Mouse (Mus musculus) hindbrain, embryonic 16.5 days (tissue): Measurements from ENCODE around the gene Pde7b. TPM values are rescaled to one million over a fixed set of nuclear protein-coding genes. Genes with fewer than 3 reads are reported as not detected.
"Not testable (repeated sequence)": the region's sequence is repeated elsewhere in the genome, so short reads cannot be mapped to it uniquely, and the experiment has no call there.

Experiments used
- ATAC-seq: fragments of 200-750 bp; cut with Nextera tagmentation; 2 replicates; pipeline ENCODE4 v1.8.0; 2017; ENCODE audit warnings: moderate TSS enrichment, moderate library complexity
- H3K27ac ChIP-seq: fragments of 300-500 bp; sonication (generic); 2 replicates; pipeline ENCODE4 v1.5.1; 2014; ENCODE audit warnings: low read depth, mild to moderate bottlenecking, control low read depth, low read length, moderate library complexity
- H3K27me3 ChIP-seq: fragments of 300-500 bp; sonication (generic); replicated peaks from 2 replicates; pipeline ENCODE4 v1.6.1; 2014; ENCODE audit warnings: low read length; ENCODE audit not compliant: control insufficient read depth, insufficient read depth
- H3K36me3 ChIP-seq: fragments of 300-500 bp; sonication (generic); 2 replicates; pipeline ENCODE4 v1.6.1; 2014; ENCODE audit warnings: mild to moderate bottlenecking, low read length, moderate library complexity, mixed read lengths; ENCODE audit not compliant: control insufficient read depth, insufficient read depth
- H3K4me1 ChIP-seq: fragments of 300-500 bp; sonication (generic); 2 replicates; pipeline ENCODE4 v1.6.1; 2014; ENCODE audit warnings: low read depth, low read length; ENCODE audit not compliant: control insufficient read depth, insufficient read depth
- H3K4me2 ChIP-seq: fragments of 300-500 bp; sonication (generic); 2 replicates; pipeline ENCODE4 v1.6.1; 2014; ENCODE audit warnings: mild to moderate bottlenecking, low read length, control low read depth, moderate library complexity
- H3K4me3 ChIP-seq: fragments of 300-500 bp; sonication (generic); 2 replicates; pipeline ENCODE4 v1.5.1; 2014; ENCODE audit warnings: mild to moderate bottlenecking, low read length, control low read depth, moderate library complexity
- H3K9ac ChIP-seq: fragments of 300-500 bp; sonication (generic); 2 replicates; pipeline ENCODE4 v1.6.1; 2014; ENCODE audit warnings: low read depth, mild to moderate bottlenecking, control low read depth, low read length, moderate library complexity
- H3K9me3 ChIP-seq: fragments of 300-500 bp; sonication (generic); 2 replicates; pipeline ENCODE4 v1.6.1; 2014; ENCODE audit warnings: mild to moderate bottlenecking, low read length, moderate library complexity; ENCODE audit not compliant: control insufficient read depth
- WGBS: fragments of 180-500 bp; shearing (Covaris S2); extraction: QIAGEN DNeasy Blood & Tissue Kit; methylation state at CpG from one replicate; pipeline ENCODE4 v1.1.7; 2014; 5-methylcytosine and 5-hydroxymethylcytosine counted together
- polyA plus RNA-seq: library from polyadenylated mRNA; unstranded; fragments of >200 nt; fragmentation: Nextera tagmentation; extraction: Ambion mirVana; gene quantifications from 2 replicates; pipeline ENCODE4 v1.2.1, GENCODE M21; 2015

Pde7b gene
- polyA plus RNA-seq, 1 experiment from 2014 or later = 2.8 TPM

DNA sequence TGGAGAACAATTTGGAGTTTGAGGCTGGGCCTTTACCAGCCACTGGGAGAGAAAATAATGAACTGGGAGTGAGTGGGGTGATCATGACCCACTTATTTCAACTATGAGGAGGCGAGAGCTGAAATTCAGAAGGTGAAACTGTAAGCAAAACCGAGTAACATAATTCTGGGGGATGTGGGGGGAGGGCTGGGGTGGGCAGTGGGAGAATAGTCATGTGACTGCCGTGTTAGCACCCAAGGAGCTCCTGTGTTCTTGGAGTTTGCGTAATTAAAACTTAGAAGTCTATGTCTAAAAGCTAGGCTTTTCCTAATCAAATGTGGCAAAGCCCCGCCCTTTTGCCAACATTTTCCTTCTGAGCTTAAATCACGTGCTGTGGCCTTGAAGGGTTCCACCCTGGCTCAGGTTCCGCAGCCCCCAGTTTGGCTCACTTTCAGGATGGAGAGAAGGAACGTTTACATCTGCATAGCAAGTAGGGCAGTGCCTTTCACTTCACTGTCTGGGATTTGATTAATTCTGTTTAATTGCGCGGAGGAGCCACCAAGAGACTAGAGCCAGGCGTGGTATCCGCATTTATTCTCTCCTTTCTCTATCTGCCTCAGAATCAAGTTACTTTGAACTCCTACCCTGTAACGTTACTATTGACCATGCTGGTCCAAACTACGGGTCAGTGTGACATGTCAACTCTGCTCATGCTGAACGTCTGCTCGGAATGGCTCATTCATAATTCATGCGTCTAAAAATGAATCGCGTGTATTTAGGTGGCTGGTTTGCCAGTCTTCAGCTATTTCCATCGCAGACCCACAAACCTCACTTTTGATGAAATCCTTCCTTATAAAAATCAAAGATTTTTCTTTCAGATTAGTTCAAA lies 196.1 kb downstream of the Pde7b start:
- Histone ChIP-seq H3K9ac (no peak overlapping the region), H3K27ac (peak overlapping the region; percentile 44), H3K4me1 (peaks cover 7% of the 10 kb centered on the region), H3K36me3 (no peaks in the 10 kb centered on the region), H3K27me3 (no peaks in the 10 kb centered on the region), H3K9me3 (no peaks in the 10 kb centered on the region), H3K4me2 (peak overlapping the region; percentile 49), H3K4me3 (peak overlapping the region; percentile 9; the same call in 1 of the 2 replicates)
- peak; percentile 90 for ATAC-seq
- WGBS = 45% methylated on average over 20 of the region's 20 CpGs

DNA sequence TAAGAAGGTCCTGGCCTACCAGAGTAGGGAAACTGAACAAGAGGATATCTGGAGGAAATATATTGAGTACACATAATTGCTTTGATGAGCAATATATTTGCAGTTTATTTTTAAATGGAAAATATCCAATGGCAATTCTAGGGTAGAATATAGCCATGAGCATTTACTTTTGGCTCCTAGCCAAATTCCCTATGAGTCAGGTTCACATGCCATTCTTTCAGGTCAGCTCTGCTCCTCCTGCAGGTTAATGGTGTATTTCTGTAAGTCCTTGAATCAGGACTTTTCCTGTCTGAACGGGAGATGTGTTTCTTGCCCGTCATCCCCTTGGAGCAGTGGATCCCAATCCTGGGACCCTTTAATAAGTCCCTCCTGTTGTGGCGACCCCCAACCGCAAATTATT lies 197.1 kb downstream of the Pde7b start:
- H3K4me3 ChIP-seq = no peak overlapping the region
- no peak overlapping the region for H3K4me2 ChIP-seq
- no peaks in the 10 kb centered on the region for H3K36me3 ChIP-seq
- peaks cover 7% of the 10 kb centered on the region for H3K4me1 ChIP-seq
- no peak overlapping the region for H3K9ac ChIP-seq
- H3K27me3 ChIP-seq = no peaks in the 10 kb centered on the region
- no peak overlapping the region for H3K27ac ChIP-seq
- no peaks in the 10 kb centered on the region for H3K9me3 ChIP-seq
- ATAC-seq = no peak
- 90% methylated on average over 4 of the region's 4 CpGs for WGBS

GRCm38 (mm10) chr10:20518529-20518889 lies 206.4 kb downstream of the Pde7b start:
- H3K36me3 ChIP-seq = no peaks in the 10 kb centered on the region
- H3K4me3 ChIP-seq = no peak overlapping the region
- ATAC-seq = no peak
- no peak overlapping the region for H3K27ac ChIP-seq
- H3K27me3 ChIP-seq = no peaks in the 10 kb centered on the region
- no peaks in the 10 kb centered on the region for H3K4me1 ChIP-seq
- no peaks in the 10 kb centered on the region for H3K9me3 ChIP-seq
- WGBS = 90% methylated on average over 9 of the region's 9 CpGs
- H3K9ac ChIP-seq = no peak overlapping the region
- no peak overlapping the region for H3K4me2 ChIP-seq

DNA sequence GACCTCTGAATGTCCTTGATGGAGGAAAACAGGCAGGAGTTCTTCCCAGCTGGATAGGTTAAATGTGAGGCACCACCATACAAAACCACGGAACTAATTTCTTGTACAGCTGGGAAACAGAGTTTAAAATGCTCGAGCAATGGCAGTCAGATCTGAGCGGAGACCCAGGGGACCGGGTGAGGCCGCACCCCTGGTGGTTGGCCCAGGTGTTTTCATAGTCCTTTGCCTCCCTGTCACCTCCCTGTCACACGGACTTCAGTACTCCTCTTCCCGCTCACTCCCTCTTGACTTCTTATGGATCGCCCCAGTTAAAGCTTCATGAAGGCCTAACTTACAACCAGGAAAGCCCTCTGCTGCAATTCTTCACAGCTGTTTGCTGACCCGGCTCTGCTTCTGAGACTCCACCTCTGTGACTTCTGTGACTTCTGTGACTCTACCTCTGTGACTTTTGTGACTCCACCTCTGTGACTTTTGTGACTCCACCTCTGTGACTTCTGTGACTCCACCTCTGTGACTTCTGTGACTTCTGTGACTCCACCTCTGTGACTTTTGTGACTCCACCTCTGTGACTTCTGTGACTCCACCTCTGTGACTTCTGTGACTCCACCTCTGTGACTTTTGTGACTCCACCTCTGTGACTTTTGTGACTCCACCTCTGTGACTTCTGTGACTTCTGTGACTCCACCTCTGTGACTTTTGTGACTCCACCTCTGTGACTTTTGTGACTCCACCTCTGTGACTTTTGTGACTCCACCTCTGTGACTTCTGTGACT lies 206.9 kb downstream of the Pde7b start:
- H3K27ac ChIP-seq, H3K9me3 ChIP-seq, H3K9ac ChIP-seq, H3K4me1 ChIP-seq, ATAC-seq, H3K4me3 ChIP-seq, H3K4me2 ChIP-seq, H3K36me3 ChIP-seq, H3K27me3 ChIP-seq: not testable (repeated sequence)
- 75% methylated on average over 9 of the region's 9 CpGs for WGBS

- no peak for ATAC-seq
- Histone ChIP-seq H3K27me3 (no peaks in the 10 kb centered on the region), H3K4me3 (no peak overlapping the region), H3K9ac (no peak overlapping the region), H3K4me2 (no peak overlapping the region), H3K27ac (no peak overlapping the region), H3K4me1 (no peaks in the 10 kb centered on the region), H3K9me3 (no peaks in the 10 kb centered on the region), H3K36me3 (no peaks in the 10 kb centered on the region)
- WGBS = 95% methylated on average over 4 of the region's 4 CpGs
Measured at GRCm38 (mm10) chr10:20513891-20514290, 211.0 kb downstream of the Pde7b start.

DNA sequence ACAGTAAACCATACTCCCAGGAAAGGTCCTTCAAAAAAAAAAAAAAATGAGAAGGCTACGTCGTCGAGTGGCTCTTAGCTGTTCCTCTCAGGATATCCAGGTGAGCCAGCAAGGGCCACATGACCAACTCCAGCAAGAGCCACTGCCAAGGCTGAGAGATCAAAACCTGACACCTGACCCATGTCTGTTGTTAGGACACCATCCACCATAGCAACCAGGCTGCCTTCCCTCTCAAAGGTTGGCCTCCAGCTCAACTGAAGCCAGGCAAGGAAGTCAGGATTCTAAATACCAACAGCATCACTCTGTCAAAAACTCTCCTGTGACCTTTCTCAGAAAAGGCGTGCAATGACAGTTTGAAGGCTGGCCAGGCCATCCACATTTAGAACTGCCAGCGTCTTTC lies 211.4 kb downstream of the Pde7b start:
- no peak overlapping the region for H3K27ac ChIP-seq
- 95% methylated on average over 5 of the region's 5 CpGs for WGBS
- no peak overlapping the region for H3K9ac ChIP-seq
- no peak overlapping the region for H3K4me2 ChIP-seq
- no peaks in the 10 kb centered on the region for H3K9me3 ChIP-seq
- no peaks in the 10 kb centered on the region for H3K36me3 ChIP-seq
- H3K4me3 ChIP-seq = no peak overlapping the region
- H3K4me1 ChIP-seq = no peaks in the 10 kb centered on the region
- ATAC-seq = no peak
- H3K27me3 ChIP-seq = no peaks in the 10 kb centered on the region

DNA sequence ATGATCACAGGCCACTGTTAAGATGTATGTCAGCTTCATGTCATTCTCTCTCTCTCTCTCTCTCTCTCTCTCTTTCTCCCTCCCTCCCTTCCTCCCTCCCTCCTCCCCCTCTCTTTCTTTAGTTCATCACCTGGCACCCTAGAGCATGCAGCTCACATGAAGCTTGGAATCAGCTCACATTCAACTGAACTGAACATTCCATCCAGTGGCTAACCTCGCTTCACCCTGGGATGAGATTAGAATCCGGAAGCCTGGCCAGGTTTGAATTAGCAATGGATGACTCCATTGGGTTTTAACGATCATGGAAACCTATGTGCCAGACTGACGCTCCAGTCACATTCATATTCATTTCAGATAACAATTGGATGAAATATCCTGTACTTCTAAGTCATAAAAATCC lies 215.1 kb downstream of the Pde7b start:
- Histone ChIP-seq H3K9ac (no peak overlapping the region), H3K36me3 (no peaks in the 10 kb centered on the region), H3K4me2 (no peak overlapping the region), H3K27ac (no peak overlapping the region), H3K27me3 (no peaks in the 10 kb centered on the region), H3K4me3 (no peak overlapping the region), H3K4me1 (no peaks in the 10 kb centered on the region), H3K9me3 (0 out of 2 replicates have a peak, but pooled peaks cover 2% of the 10 kb centered on the region)
- WGBS = 87% methylated on average over 4 of the region's 4 CpGs
- no peak for ATAC-seq

GRCm38 (mm10) chr10:20508497-20508896 lies 216.4 kb downstream of the Pde7b start:
- H3K9me3 ChIP-seq = 0 out of 2 replicates have a peak, but pooled peaks cover 2% of the 10 kb centered on the region
- H3K4me3 ChIP-seq = no peak overlapping the region
- no peak overlapping the region for H3K4me2 ChIP-seq
- no peaks in the 10 kb centered on the region for H3K36me3 ChIP-seq
- 80% methylated on average over 3 of the region's 3 CpGs for WGBS
- no peaks in the 10 kb centered on the region for H3K27me3 ChIP-seq
- no peaks in the 10 kb centered on the region for H3K4me1 ChIP-seq
- ATAC-seq = no peak
- H3K9ac ChIP-seq = no peak overlapping the region
- no peak overlapping the region for H3K27ac ChIP-seq

DNA sequence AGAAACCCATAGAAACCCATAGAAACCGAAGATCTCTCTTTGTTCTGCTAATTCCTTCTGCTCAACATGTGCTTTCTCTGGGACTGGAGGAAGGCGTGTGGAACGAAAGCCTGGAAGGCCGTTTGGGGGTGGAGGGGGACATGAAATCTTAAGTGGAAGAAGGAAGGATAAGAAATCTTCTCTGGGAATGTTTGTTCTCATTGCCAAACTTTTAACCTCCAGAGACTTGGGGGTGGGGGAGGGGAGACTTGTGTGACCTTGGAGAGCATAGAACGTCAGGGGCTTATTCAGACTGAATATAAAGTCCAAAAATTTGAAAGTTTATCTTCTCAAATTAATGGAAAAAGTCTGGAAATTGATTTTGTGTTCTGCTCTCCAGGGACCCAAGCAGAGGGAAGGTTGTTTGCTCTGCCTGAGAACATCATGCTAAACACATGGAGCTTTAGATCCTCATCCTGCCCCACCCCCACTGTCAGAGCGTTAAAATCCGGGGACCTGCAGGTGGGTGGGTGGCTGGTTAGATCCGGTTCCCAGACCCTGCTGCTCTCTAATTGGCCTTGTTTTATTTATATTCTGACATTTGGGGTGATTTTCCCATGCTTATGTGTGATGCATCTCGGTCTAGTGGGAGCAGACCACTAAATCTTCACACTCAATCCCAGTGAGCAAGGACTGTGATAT lies 217.0 kb downstream of the Pde7b start:
- Histone ChIP-seq H3K27me3 (no peaks in the 10 kb centered on the region), H3K4me2 (no peak overlapping the region), H3K4me1 (no peaks in the 10 kb centered on the region), H3K4me3 (no peak overlapping the region), H3K9ac (no peak overlapping the region), H3K9me3 (0 out of 2 replicates have a peak, but pooled peaks cover 2% of the 10 kb centered on the region), H3K27ac (no peak overlapping the region), H3K36me3 (no peaks in the 10 kb centered on the region)
- ATAC-seq = no peak
- WGBS = 76% methylated on average over 9 of the region's 9 CpGs
